Mouse (Mus musculus) myocyte (in vitro differentiated cells): Measurements from ENCODE around the gene Iqsec3.

Experiments
- CEBPB ChIP-seq: IDR thresholded peaks from 2 replicates; pipeline ENCODE4 v1.6.1; 2011; ENCODE audit warnings: mild to moderate bottlenecking, moderate library complexity; ENCODE audit not compliant: poor library complexity, insufficient read depth, severe bottlenecking
- E2F4 ChIP-seq: IDR thresholded peaks from one replicate; pipeline ENCODE4 v1.6.1; 2011; ENCODE audit warnings: mild to moderate bottlenecking, control low read depth, moderate library complexity; ENCODE audit not compliant: insufficient read depth
- POLR2A ChIP-seq: IDR thresholded peaks from one replicate; pipeline ENCODE4 v1.6.1; 2011; ENCODE audit warnings: low read depth, mild to moderate bottlenecking, control low read depth, moderate library complexity; ENCODE audit not compliant: insufficient read length
- TCF3 ChIP-seq: IDR thresholded peaks from one replicate; pipeline ENCODE4 v1.6.1; 2011; ENCODE audit warnings: low read depth, control low read depth; ENCODE audit not compliant: insufficient read length
- USF1 ChIP-seq: IDR thresholded peaks from one replicate; pipeline ENCODE4 v1.6.1; 2011; ENCODE audit warnings: low read depth, mild to moderate bottlenecking, control low read depth, moderate library complexity

- no peak for TF ChIP-seq POLR2A
- no peak for TF ChIP-seq USF1
- TF ChIP-seq CEBPB = no peak
- TF ChIP-seq TCF3 = no peak
- no peak for TF ChIP-seq E2F4
Observed at GRCm38 (mm10) chr6:121346428-121346827, 127.0 kb downstream of the Iqsec3 start.
